Mouse (Mus musculus) testis, adult 2 months (tissue): ENCODE data around the gene Fam53b. TPM values are rescaled to one million over a fixed set of nuclear protein-coding genes. Genes with fewer than 3 reads are reported as not detected.

ENCODE experiments used
- H3K27ac ChIP-seq: fragments of 200-500 bp; 2 replicates; pipeline ENCODE4 v1.5.1; 2012; ENCODE audit warnings: low read depth, low read length; ENCODE audit not compliant: control insufficient read depth, insufficient read depth
- H3K27me3 ChIP-seq: fragments of 200-500 bp; 2 replicates; pipeline ENCODE4 v1.6.1; 2012; ENCODE audit warnings: mild to moderate bottlenecking, low read length, moderate library complexity; ENCODE audit not compliant: control insufficient read depth, insufficient read depth
- H3K36me3 ChIP-seq: fragments of 200-500 bp; 2 replicates; pipeline ENCODE4 v1.6.1; 2012; ENCODE audit warnings: mild to moderate bottlenecking, low read length; ENCODE audit not compliant: control insufficient read depth, insufficient read depth
- H3K4me1 ChIP-seq: fragments of 200-500 bp; 2 replicates; pipeline ENCODE4 v1.6.1; 2012; ENCODE audit warnings: low read length; ENCODE audit not compliant: control insufficient read depth, insufficient read depth
- H3K4me3 ChIP-seq: fragments of 200-500 bp; 2 replicates; pipeline ENCODE4 v1.5.1; 2012; ENCODE audit warnings: low read depth, mild to moderate bottlenecking, low read length, moderate library complexity, mixed read lengths; ENCODE audit not compliant: control insufficient read depth
- CTCF ChIP-seq: fragments of 200-500 bp; IDR thresholded peaks from 2 replicates; pipeline ENCODE4 v1.5.1; 2012; ENCODE audit warnings: low read depth, mild to moderate bottlenecking, inconsistent platforms, low read length, moderate library complexity; ENCODE audit not compliant: control insufficient read depth, insufficient read depth, insufficient replicate concordance
- POLR2A ChIP-seq: fragments of 200-500 bp; IDR thresholded peaks from 2 replicates; pipeline ENCODE4 v1.6.1; 2012; ENCODE audit warnings: low read depth, mild to moderate bottlenecking, inconsistent platforms, low read length, moderate library complexity; ENCODE audit not compliant: control insufficient read depth
- polyA plus RNA-seq: library from polyadenylated mRNA; depleted of rRNA; stranded (reverse); fragments of >200 nt; gene quantifications from 2 replicates; pipeline ENCODE4 v1.2.3, GENCODE M21; 2012

Fam53b gene
- polyA plus RNA-seq, 1 experiment, result 6.1 TPM

DNA sequence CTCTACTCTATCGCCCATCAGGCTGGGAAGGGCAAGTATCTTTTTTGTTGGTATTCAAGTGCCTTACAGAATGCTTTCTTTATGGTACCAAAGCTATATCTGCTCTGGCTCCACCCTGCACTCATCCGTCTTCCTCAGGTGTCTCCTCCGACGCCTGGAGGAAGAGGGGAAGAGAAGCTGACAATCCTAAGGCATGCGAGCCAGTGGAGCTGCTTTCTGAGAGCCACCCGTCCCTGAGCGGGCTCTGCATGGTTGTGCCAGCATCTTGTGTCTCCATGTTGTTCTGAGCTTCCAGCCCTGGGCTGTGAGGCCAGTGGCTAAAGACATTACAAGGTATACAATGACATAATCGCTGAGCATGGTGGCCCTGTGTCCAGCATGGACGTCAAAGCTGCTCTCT is 79.5 kb downstream of the Fam53b start:
- TF ChIP-seq POLR2A, result no peak
- no peak for TF ChIP-seq CTCF
- Histone ChIP-seq H3K27me3 (no peaks in the 10 kb centered on the region), H3K4me1 (no peaks in the 10 kb centered on the region; the same call in 1 of the 2 replicates), H3K36me3 (no peaks in the 10 kb centered on the region), H3K27ac (no peak overlapping the region), H3K4me3 (no peak overlapping the region)

GRCm38 (mm10) chr7:132733521-132733920 is 80.2 kb downstream of the Fam53b start:
- no peak overlapping the region for H3K27ac ChIP-seq
- H3K36me3 ChIP-seq, result no peaks in the 10 kb centered on the region
- H3K4me3 ChIP-seq, result no peak overlapping the region
- H3K27me3 ChIP-seq, result no peaks in the 10 kb centered on the region
- no peaks in the 10 kb centered on the region; the same call in 1 of the 2 replicates for H3K4me1 ChIP-seq
- TF ChIP-seq CTCF, result no peak

DNA sequence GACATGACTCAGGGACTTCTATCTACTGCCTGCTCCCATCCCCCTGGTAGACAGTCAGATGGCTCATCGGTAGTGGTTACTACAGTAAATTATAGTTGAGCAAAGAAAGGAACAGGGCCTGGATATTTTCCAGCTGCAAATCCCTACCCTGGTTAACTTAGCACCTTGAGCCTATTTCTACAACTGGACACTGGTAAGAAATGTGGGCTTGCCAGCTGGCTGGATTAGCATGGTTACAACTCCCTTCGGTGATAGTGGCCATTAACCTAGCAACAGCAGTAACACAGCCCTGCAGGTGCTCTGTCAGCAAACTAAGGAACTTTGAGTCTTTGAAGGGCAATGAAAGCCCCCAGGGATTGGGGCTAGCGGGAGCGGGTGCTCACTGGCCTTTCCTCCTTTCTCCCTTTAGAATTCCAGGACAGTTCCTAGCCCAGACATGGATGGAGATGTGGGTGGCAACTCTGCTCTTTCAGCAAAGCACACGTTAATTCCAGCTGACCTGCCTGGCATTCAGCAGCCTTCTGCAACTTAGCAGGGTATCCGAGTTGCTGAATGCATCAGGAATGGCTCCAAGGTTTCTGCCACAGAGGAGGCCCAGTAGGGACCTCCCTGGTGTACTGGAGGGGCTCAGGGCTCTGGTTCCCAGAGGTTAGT is 81.4 kb downstream of the Fam53b start:
- no peak overlapping the region for H3K27ac ChIP-seq
- H3K36me3 ChIP-seq, result no peaks in the 10 kb centered on the region
- TF ChIP-seq CTCF, result no peak
- no peak for TF ChIP-seq POLR2A
- no peaks in the 10 kb centered on the region; the same call in 1 of the 2 replicates for H3K4me1 ChIP-seq
- H3K4me3 ChIP-seq, result no peak overlapping the region
- no peaks in the 10 kb centered on the region for H3K27me3 ChIP-seq

GRCm38 (mm10) chr7:132731558-132731957 is 82.1 kb downstream of the Fam53b start:
- Histone ChIP-seq H3K4me3 (no peak overlapping the region), H3K27me3 (no peaks in the 10 kb centered on the region), H3K4me1 (no peaks in the 10 kb centered on the region; the same call in 1 of the 2 replicates), H3K36me3 (no peaks in the 10 kb centered on the region), H3K27ac (no peak overlapping the region)
- TF ChIP-seq POLR2A, result no peak
- TF ChIP-seq CTCF, result no peak

DNA sequence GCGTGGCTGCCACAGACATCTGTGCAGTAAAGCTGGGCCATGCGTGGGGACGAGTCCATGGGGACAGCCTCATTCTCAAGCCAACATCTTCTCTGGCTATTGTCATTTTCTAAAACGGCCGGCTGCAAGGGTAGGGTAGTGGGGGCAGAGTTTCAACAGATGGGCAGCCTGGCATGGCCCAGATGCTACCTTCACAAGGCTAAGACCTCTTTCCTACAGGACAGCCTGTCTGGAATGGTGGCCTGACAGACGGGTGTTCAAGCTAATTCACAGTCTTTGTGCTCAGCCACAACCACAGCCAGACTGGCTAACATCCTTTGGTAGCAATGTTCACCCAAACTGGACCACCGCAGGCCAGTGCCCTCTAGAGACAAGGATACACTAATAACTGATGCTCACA is 83.2 kb downstream of the Fam53b start:
- H3K4me3 ChIP-seq, result no peak overlapping the region
- TF ChIP-seq CTCF, result no peak
- TF ChIP-seq POLR2A, result no peak
- no peaks in the 10 kb centered on the region for H3K36me3 ChIP-seq
- no peak overlapping the region for H3K27ac ChIP-seq
- H3K27me3 ChIP-seq, result no peaks in the 10 kb centered on the region
- H3K4me1 ChIP-seq, result no peaks in the 10 kb centered on the region; the same call in 1 of the 2 replicates

- H3K4me3 ChIP-seq, result no peak overlapping the region
- no peak overlapping the region for H3K27ac ChIP-seq
- no peaks in the 10 kb centered on the region for H3K27me3 ChIP-seq
- no peaks in the 10 kb centered on the region for H3K36me3 ChIP-seq
- TF ChIP-seq CTCF, result no peak
- no peak for TF ChIP-seq POLR2A
- H3K4me1 ChIP-seq, result no peaks in the 10 kb centered on the region; the same call in 1 of the 2 replicates
Measured at GRCm38 (mm10) chr7:132729093-132729831, 84.4 kb downstream of the Fam53b start.

DNA sequence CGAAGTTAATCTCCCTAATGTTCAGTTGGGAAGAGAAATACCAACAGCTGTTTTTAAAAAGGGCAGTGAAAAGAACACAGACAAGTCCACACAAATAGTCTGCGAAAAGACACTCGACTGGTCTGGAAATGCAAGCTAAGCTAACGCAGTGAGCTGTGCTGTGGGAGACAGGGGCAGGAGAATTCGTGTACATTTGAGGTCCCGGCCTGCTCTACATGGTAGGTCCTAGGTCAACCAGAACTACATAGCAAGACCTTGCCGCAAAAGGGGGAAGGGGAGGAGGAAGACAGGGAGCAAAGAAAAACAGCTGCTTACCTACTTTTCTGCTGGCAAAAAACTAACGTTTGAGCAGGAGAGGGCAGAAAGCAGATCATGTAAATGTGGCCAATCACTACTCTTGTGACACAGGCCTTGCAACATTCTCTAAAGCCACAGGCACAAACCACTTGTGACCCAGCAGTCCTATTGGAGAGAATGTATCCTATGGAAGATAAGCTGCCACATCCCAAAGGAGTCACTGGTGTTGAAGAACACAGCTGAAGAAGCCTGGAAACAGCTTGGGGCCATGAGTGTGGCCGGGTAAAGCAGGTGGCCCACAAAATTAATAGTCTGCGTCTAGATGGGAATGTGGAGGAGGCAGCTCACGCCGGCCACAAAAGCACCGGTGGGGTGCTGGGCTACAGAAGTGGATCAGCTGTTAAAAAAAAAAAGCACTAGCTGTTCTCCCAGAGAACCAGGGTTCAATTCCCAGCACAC is 87.4 kb downstream of the Fam53b start:
- Histone ChIP-seq H3K4me1 (no peaks in the 10 kb centered on the region), H3K4me3 (no peak overlapping the region), H3K27me3 (no peaks in the 10 kb centered on the region), H3K27ac (no peak overlapping the region), H3K36me3 (no peaks in the 10 kb centered on the region)
- TF ChIP-seq CTCF (no peak), POLR2A (no peak)
